Mouse (Mus musculus) monocyte, adult 2 months (primary cell): ENCODE data around the gene Lmnb2.

Experiments used
- DNase-seq, 2 experiments: peaks; one replicate each; pipeline ENCODE4 v3.0.0; 2022; ENCODE audit warnings: low spot score in 2 of 2, low read depth in 1 of 2

The Lmnb2 gene

DNA sequence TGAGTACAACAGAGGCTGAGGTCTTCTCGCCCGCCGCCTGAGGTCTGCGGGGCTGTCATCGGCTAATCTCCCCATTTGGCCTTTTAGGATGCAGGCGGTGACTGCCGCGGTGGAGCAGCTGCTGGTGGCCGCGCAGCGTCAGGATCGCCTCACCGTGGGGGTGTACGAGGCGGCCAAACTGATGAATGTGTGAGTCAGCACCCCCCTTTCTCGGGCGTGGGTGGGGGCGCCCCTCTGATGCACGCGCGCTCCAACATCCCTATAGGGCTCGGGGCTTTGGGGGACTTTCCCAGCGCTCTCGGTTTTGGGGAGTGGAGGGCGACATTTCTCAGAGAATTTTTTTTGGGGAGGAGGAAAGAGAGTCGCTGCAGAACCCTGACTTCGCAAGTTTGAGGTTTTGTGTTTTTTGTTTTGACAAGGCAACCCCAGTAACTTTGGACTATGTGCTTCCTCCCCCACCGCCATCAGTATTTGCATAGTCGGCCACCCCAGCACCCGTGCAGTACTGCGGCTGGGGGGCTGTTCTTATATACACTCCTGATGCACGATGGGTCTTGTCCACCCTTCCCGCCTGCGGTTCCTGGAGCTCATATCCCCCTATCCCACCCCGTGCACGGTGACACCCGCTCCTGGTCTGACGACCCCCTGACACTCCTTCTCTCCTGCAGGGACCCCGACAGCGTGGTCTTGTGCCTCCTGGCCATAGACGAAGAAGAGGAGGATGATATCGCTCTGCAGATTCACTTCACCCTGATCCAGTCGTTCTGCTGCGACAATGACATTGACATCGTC, 12.5 kb upstream of the Lmnb2 start:
- DNase-seq, result no peak

DNA sequence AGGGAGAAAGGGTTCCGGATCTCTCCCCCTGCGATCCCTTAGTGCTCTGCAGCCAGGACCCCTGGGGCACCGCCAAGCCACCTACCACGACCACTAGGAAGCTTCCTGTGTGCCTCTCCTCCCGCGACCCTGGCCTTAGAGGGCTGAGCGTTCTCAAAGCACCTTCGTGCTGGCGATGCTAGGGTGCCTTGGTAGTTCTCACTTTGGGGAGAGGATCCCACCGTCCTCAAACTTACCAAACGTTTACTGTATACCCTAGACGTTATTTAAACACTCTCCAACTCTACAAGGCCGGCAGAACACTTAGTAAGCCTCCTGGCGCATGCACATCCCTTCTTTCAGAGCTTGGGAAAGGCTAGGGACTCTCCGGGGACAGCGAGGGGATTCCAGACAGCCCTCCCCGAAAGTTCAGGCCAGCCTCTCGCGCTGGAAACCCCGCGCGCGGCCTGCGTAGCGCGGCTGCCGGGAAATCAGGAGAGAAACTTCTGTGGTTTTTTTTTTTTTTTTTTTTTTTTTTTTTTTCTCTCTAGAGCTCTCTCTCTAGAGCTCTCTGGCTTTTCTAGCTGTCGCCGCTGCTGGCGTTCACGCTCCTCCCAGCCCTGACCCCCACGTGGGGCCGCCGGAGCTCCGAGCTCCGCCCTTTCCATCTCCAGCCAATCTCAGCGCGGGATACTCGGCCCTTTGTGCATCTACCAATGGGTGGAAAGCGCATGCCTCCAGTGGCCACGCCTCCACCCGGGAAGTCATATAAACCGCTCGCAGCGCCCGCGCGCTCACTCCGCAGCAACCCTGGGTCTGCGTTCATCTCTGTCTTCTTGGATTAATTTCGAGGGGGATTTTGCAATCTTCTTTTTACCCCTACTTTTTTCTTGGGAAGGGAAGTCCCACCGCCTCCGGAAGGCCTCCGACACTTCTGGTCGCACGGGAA, 11.5 kb upstream of the Lmnb2 start, which contains the start of gene Gadd45b:
Gene Gadd45b (plus strand): TSS at position 775 of the 928 bp plus-strand sequence.
- peak; percentile 98 for DNase-seq

DNA sequence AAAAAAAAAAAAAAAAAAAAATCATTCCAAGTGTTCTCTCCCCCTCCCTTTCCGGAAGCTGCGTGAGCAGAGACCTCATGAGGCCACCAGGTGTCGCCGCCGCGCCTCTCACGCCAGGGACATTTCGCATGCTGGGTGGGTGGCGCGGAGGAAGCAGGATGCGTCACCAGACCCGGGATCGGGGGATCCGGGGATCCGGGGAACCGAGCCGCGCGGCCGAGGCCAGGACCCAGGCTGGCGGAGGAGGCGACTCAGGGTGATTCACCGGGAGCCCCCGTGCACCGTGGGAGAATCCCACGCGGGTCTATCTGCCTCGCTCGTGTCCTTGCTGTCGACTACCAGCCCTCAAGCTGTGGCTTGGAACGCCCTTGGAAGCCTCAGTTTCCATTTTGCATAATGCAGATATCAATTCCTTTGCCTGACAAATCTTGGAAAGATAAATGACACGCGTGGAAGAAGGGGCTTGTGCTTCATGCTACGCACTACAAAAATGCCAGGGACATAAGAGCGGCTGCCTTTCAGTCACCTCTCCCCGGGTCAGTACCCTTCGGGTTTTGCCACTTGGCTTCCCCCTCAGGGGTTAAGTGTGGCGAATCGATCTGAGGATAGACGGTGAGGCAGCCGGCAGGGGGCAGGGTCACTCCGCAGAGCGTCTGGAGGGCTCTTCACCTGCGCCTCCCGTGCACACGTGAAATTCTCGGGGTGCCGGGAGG, 10.7 kb upstream of the Lmnb2 start:
- DNase-seq, result peak; percentile 70 to 86

DNA sequence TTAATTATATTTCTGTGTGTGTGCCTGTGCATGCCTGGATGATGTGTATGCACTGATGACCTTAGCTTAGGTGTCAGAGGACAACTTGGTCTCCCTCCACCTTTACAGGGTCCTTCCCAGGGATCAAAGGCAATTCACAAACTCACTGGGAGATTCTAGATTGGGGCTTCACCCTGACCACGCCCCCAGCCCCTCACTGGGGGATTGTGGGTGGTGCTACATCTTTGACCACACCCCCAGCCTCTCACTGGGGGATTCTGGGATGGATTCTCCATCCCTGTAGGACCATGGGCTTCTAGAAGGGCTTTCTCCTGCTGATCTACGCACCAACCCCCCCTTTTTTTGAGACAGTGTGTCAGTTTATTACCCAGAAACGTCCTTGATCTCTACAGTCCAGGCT, 7.4 kb upstream of the Lmnb2 start:
- no peak for DNase-seq

DNA sequence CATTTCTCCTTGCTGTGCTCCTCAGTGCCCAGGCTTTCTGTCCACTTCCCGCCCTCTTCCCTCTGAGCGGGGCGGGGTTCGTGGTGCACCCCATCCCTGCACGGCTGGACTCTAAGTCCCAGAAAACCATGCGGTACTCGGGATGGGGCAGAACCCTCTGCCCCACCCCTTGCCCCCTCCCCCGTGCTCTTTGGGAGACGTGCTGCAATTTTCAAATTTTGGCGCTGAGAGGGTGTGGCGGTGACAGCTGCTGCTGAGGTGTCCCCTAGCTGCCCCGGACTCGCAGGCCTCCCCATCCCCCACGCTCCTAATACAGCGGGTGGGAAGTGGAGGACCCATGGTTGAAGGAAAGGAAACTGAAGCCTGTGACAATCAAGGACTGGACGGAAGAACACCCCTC, 3.9 kb upstream of the Lmnb2 start:
- no peak for DNase-seq

DNA sequence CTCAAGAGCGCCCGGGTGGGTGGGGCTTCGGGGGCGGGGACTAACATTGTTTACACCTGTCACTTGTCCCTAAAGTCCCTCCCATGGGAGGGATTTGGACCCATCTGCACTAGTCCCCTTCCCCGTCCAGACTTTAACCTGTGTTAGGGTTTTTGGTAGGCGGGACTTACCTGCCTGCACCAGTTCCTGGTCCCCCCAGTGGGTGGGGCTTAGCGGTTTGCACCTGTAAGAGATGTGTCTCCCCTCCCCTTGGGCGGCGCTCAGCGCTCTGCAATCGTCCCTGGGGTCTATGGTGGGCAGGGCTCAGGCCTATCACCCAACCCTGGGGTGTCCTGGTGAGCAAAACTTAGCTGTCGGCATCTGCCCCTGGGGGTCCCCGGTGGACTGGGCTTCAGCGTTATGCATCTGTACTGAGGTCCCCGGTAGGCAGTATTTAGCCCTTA, 688 bp downstream of the Lmnb2 start:
- no peak for DNase-seq

DNA sequence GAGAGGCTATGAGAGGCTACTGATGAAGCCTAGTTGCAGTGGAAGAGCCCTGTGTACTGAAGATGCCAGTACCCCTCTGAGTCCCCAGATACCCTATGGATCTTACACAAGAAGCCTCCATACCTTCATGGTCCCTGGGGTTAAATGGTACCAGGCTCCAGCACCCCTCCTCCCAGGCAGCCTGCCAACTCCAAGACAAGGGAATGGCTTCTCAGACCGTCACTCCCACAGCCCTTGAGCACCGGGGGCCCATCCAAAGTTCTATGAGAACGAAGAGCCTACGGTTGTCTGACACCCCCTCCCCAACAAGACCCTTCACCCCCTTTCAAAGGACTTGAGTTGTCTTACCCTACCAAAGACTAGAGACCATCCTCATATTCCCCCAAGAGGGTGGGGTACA, 2.3 kb downstream of the Lmnb2 start:
- no peak for DNase-seq

DNA sequence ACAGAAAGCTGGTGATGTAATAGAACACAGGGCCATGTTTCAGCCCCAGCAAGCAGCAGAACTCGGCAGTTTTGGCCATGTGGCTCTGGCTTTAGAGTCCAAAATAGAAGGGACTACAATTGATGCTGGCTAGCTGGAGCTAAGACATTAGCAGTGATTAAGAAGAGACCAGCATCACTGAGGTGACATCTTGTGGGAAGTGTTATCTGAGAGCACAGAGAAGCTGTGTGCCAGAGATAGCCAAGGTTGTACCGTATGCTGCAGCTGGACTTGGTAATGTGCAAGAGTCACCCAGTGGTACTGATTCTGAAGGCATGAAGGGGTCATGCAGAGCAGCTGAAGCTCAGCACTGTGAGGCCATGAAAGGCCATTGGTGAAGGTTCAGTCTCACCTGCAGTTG, 2.8 kb downstream of the Lmnb2 start:
- no peak for DNase-seq

DNA sequence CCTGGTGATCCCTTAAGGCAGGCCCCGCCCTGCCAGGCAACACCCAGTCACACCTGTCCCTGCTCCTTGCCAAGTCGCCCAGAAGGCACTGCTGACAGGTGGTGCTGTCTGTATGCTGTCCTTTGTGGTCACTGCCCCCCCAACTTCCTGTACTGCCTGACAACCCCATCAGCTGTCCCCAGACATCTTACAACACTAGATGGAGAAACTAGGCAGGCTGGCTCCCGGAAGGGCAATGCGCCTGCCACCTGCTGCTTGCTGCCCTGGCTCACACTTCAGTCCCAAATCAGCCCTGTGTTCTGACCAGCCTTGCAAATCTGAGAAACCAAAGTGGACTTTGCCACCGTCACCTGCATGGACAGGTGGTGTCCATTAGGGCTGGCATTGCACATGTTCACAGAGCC, 3.8 kb downstream of the Lmnb2 start:
- DNase-seq, result no peak

DNA sequence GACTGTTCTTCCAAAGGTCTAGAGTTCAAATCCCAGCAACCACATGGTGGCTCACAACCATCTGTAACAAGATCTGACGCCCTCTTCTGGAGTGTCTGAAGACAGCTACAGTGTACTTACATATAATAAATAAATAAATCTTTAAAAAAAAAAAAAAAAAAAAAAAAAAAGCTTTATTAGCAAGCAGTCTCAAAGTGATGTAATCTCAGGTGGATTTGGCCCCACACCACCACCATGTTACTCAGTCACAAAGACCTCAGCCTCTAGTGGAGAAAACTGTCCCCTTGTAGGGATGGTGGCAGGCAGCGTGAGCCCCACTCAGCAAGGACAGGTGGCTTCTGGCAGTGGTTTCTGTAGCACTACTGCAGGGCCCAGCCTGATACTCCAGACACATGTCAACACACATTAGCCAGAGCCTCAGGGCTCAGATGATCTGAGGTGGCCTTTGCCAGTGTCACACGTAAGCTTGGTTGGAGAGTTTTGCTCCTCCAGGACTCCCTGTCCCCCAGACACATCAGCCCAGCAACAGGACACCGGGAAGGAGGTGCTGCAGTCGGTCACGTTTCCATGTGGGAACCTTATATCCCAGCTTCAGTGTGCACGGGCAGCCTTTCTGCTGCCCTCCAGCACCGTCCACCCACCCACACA, 4.6 kb downstream of the Lmnb2 start:
- no peak for DNase-seq

DNA sequence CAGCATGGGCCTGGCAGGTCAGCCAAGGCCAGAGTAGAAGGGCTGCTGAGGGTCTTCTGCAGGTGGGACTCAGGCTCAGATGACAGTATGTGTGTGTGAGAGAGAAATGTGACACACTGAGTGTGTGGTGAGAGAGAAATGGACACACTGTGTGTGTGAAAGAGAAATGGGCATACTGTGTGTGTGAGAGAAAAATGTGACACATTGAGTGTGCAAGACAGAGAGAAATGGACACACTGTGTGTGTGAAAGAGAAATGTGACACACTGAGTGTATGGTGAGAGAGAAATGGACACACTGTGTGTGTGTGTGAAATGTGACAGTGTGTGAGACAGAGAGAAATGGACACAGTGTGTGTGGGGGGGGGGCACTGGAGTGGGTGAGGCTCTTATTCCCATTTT, 6.2 kb downstream of the Lmnb2 start:
- no peak for DNase-seq

DNA sequence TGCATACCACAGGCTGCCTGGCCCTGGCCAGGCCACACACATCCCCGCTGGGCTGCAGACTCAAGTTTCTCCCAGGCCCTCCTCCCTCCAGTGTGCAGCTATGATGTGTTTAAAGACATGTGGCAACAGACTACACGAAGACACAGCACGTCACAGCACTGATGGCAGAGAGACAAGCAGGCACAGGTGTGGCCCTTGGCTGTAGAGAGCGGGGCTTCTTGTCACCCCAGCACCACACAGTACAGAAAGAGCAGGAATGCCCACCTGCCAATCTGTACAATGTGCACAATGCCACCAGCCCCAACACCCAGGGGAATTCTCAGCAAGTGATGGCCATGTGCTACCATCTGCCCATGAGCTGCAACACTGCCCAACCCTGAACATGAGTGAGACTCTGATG, 6.7 kb downstream of the Lmnb2 start:
- DNase-seq, result no peak

DNA sequence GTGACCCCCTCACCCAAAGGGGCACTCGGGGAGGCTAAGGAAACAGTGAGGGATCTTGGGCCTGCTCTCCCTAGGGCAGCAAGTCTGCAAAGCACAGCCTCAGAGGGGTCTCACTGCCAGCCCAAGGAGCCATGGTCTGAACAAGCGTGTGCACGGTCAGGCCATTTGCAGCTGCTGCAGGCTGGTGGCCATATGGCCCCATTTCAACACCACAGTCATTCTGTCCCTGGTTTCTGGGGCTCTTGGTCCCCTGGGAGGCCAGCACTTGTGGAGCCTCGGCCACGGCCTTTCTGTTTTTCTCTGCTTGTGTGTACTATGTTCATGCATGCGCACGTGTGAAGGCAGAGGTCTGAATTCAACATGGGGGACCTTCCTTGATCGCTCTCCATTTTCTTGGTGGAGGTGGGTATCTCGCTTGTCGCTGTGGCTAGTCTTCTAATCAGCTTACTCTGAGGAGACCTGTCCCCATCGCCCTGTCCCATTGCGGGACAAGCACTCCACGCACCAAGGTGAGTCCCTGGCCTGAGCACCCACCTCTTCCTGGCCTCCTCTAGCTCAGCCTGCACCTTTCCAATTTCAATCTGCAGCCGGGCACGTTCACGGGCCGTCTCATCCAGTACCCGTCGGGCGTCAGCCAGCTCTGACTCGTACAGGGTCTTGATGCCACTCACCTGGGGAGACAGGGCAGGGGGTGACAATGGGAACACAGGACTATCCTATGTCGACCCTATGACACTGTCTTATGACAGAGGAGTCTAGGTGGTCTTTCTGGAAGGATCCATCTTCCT, 8.5 kb downstream of the Lmnb2 start:
- no peak for DNase-seq

DNA sequence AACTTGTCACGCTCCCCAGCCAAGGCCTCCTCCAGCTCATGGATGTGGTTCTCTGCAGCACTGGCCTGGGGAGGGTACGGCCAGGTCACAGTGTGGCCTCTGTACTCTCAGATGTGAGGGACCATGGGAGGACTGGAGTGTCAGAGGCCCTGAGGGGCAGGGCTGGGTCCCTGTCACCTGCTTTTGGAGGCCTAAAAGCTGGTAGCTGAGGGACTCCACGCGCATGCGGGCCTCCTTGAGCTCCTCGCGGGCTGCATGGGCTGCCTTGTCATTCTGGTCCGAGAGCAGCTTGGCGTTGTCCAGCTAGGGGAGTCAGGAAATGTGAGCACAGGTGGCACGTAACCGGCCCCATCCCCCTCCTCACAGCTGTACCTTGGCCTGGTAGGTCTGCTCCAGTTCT, 13.3 kb downstream of the Lmnb2 start:
- DNase-seq, result no peak

DNA sequence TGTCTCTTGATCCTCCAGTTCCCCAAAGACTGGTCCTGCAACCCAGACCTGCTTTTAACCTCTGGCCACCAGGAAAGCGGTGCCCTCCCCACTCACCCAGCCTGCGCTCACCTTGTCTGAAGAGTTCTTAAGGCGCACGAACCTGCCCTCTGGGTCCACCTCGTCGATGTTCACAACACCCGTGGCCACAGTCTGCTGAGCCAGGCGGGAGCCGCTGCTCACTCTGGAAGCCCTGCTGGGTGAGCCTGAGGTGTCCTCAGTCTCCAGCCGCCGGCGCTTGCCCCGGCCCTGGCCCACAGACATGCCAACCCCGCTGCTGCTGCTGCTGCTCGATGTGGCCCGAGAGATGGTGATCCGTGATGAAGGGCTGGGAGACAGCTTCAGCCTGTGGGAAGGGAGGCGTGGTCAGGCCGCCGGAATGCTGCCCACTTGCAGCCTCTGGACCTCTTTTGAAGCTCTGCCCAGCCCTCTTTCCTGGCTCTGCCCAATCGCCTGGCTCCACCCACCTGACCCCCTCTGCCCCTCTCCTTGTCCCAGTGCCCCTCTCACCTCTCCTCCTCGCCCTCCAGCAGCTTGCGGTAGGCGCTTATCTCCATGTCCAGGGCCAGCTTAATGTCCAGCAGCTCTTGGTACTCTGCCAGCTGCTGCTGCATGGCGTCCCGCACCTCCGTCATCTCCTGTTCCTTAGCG, 13.9 kb downstream of the Lmnb2 start:
- no peak for DNase-seq

DNA sequence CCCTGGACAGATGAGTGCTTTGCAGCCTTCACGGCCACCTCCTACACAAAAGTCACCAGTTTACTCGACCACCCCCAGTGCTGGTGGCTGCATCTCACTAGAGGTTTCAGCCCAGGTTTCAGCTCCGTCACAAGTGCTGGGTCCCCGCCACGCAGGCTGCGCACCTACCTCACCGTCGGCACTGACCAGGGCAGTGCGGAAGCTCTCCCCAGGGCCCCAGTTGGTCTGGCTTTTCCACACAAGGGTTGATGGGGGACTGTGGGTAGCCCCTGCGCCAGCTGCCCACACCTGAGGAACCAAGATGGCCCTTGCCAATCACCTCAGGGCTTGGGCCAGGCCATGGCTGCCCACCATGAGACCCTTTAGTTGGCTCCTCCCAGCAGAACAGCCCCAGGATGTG, 14.8 kb downstream of the Lmnb2 start:
- no peak for DNase-seq

DNA sequence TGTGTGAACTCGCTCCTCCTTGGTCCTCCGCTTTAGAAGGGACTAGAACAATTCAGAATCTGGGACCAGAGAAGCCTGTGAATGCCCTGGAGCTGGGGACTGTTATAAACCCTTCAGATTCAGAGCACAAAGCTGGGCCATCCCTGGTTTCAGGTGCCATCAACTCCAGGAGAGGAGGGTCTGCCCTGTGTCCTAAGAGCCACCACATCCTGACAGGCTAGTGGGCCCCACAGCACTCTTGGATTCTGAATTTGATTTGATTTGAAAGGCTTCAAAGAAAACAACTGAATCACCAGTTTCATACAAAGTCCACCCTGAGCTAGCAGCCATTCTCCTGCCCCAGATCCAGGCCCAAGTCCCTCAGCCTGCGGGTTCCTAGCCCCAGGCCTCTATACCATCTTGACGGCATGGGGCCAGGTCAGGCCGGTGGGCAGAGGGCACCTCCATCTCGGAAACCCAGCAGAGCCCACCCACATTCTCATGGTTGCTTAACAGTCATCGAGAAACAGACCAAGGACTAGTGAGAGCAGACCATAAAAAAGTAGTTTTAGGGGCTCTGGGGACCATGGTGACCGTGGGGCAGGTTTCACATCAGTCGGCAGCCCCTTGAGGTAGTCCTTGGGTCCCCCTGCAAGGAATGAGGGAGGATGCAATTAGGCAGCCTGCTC, 15.6 kb downstream of the Lmnb2 start:
- no peak for DNase-seq

DNA sequence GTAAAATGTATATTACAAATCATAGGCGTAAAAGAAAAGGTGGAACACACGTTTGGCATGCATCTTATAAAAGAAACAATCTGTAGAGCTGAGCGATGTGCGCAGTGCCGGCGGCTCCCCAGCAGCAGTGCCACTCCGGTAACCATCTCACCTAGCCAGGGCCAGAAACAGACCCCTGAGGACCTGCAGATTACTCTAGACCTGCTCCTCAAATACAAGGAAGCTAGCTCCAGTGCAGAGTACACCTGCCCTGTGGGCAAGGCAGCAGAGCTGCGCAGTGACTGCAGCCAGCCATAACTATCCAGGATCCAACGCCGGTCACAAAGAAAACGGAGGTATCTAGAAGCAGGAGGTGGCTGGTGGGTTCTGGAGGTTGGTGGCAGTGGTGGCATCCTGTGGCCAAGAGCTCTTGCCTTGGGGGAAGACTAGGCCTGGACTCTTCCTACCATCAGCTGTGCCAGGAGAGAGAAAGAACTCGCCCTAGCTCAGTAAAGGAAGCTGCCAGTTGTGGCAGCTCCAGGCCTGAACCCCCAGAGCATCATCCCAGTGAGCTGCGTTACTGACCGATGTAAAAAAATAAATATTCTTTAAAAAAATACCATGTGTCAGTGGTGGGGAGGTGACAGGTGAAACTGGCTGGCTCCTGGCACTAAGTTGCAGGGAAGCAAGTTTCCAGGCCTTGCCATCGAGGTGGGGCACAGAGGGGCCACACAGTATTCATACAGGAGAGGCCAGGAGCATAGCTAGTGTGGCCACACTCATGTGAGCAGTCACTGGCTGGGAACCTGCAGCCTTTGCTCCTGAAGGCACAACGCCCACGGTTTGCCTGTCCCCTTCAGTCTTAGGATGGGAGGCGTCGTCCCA, 16.4 kb downstream of the Lmnb2 start:
- DNase-seq, result no peak
